Comparison of ENCODE assay signal across 14 mouse cellular contexts in genomic region chr13:96324636-96325035, GRCm38 (mm10).
"Had no signal": no experiment of that assay in that cellular context is flagged by ENCODE, and none has a peak within 500 bp of the region (broad histone marks: within the 10 kb centered on the region; RNA-seq: fewer than 3 reads in every experiment).

No protein-coding gene starts in this region.

- DNase-seq: kidney, postnatal 25 days; layer of hippocampus, postnatal 36 days; liver, embryonic 13.5 days; lung, adult 2 months; lung, postnatal 14 days; lung, postnatal 4 days; midbrain, embryonic 14.5 days; thymus, adult 18-20 months; thymus, postnatal 36 days had no signal

- H3K9me3 ChIP-seq: liver, embryonic 13.5 days; neural tube, embryonic 12.5 days; neural tube, embryonic 15.5 days had no signal

- H3K4me1 ChIP-seq: liver, embryonic 13.5 days; neural tube, embryonic 12.5 days; neural tube, embryonic 15.5 days had no signal

- H3K9ac ChIP-seq: liver, embryonic 13.5 days; neural tube, embryonic 12.5 days; neural tube, embryonic 15.5 days had no signal

- H3K4me2 ChIP-seq: liver, embryonic 13.5 days; midbrain, embryonic 11.5 days; neural tube, embryonic 12.5 days; neural tube, embryonic 15.5 days had no signal

- H3K27ac ChIP-seq: kidney, postnatal 0 days; left cerebral cortex, adult 2 months; liver, embryonic 13.5 days; neural tube, embryonic 12.5 days; neural tube, embryonic 15.5 days had no signal

- H3K4me3 ChIP-seq: left cerebral cortex, adult 2 months; liver, embryonic 13.5 days; neural tube, embryonic 12.5 days; neural tube, embryonic 15.5 days had no signal

- H3K36me3 ChIP-seq: liver, embryonic 13.5 days; neural tube, embryonic 12.5 days; neural tube, embryonic 15.5 days had no signal

- H3K27me3 ChIP-seq: liver, embryonic 13.5 days; neural tube, embryonic 12.5 days; neural tube, embryonic 15.5 days had no signal
